Mouse (Mus musculus) frontal cortex, adult (tissue): ENCODE measurements at regions not wholly inside any gene's neighbourhood (a gene's known extent, or its start where the extent isn't known, plus 50 kb on each side); places are given as distances from the start of the nearest gene placed in this dataset.

Experiments used
- ATAC-seq: cut with Nextera tagmentation; 2 replicates; pipeline ENCODE4 v1.9.2; 2017; ENCODE audit warnings: mild to moderate bottlenecking, moderate library complexity, mixed read lengths; ENCODE audit not compliant: low TSS enrichment

GRCm38 (mm10) chr15:29762191-29762590 lies 410.2 kb upstream of the Ctnnd2 start:
- ATAC-seq: peak; percentile 91

DNA sequence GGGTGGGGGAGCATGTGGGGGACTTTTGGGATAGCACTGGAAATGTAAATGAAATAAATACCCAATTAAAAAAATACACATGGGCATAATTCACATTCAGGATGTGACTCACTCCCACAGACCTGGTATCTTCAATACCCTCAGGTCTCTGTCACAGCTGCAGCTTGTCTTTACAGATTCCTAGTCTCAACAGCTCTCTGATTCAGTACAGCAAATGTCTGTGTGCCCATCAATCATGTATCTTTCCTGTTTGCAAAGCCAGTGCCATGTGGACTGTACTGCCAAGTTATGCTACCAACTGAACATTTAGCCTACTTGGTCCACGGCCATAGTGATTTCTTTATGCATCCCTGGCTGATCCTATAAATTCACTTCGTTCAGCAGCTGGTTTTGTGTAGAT lies 396.0 kb upstream of the Ctnnd2 start:
- no peak for ATAC-seq

DNA sequence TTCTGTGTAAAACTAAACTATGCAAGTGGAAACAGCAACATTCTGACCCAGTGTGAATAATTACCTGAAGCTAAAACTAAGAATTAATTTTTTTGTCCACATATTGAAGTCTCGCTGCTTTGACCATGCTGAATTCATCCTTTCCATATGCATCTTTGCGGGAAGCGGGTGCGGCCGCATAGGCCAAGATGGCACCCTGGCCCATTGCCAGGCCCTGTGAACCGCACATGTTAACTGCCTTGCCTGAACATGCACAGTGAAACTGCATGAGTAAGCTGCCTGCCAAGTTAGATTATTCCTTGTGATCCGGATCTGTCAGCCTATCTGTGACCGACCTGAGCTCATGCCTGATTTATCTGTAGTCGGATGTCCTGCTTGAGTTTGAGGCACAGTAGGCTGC lies 373.8 kb upstream of the Ctnnd2 start:
- no peak for ATAC-seq

GRCm38 (mm10) chr15:29823271-29823670 lies 349.1 kb upstream of the Ctnnd2 start:
- no peak for ATAC-seq

DNA sequence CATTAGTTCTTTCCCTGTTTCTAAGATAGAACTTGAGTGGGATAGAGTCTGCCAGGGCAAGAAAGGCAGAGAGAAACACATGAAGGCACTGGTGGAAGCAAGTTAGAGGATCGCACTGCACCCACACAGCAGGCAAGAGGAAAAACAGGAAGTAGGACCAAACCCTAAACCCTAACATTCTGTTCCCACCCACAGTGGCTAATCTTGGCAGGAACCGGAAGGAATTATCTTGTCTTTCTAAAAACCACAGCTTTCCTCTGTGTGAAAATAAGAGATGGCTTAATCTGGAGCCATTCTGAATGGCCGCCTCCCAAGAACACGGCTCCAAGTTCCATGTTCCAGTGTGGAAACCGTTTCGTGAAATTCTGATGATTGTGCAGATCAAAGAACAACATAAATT lies 348.2 kb upstream of the Ctnnd2 start:
- peak; percentile 78 for ATAC-seq

- ATAC-seq: no peak
Observed at GRCm38 (mm10) chr15:29828135-29828534, 344.3 kb upstream of the Ctnnd2 start.

DNA sequence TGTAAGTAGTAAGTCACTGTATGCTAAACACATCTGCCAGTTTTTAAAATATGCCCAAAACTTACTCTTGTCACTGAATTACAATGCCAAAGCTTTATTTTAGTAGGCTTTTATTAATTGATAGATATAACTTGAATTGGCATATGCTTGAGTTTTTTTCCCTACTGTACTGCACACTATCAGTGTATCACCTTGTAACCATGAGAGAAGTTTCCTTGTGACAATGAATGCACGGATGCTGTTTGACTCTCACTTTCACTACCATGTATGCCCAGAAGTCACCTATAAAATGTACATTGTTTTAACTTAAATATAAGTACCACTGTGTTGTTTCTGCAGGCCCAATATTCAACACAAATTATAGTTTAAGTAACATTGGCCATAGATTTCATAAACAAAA lies 343.8 kb upstream of the Ctnnd2 start:
- no peak for ATAC-seq
